Mouse (Mus musculus): ENCODE measurements around the gene Hes5. TPM values are rescaled to one million over a fixed set of nuclear protein-coding genes. Genes with fewer than 3 reads are reported as not detected.

The Hes5 gene
- polyA plus RNA-seq, 1 experiment from 2014 or later, result not detected

- no peaks in the 10 kb centered on the region for H3K36me3 ChIP-seq (ENCODE audit: inconsistent target)
- no peak overlapping the region for H3K4me3 ChIP-seq (ENCODE audit: inconsistent target)
- WGBS (ENCODE audit: missing documents), result 22% methylated on average over 14 of the region's 16 CpGs
- H3K27ac ChIP-seq, result no peak overlapping the region
- H3K79me2 ChIP-seq (ENCODE audit: inconsistent target), result no peaks in the 10 kb centered on the region
Observed at GRCm38 (mm10) chr4:154949589-154949982, 11.1 kb upstream of the Hes5 start.

GRCm38 (mm10) chr4:154952461-154953241 is 8.1 kb upstream of the Hes5 start:
- 10% methylated on average over 26 of the region's 26 CpGs for WGBS (ENCODE audit: missing documents)
- Histone ChIP-seq H3K27ac (no peak overlapping the region), H3K4me3 (ENCODE audit: inconsistent target) (no peak overlapping the region), H3K36me3 (ENCODE audit: inconsistent target) (no peaks in the 10 kb centered on the region), H3K79me2 (ENCODE audit: inconsistent target) (no peaks in the 10 kb centered on the region)

- WGBS (ENCODE audit: missing documents), result 90% methylated on average over 9 of the region's 9 CpGs
- Histone ChIP-seq H3K4me3 (ENCODE audit: inconsistent target) (no peak overlapping the region), H3K79me2 (ENCODE audit: inconsistent target) (no peaks in the 10 kb centered on the region), H3K36me3 (ENCODE audit: inconsistent target) (no peaks in the 10 kb centered on the region), H3K27ac (no peak overlapping the region)
Observed at GRCm38 (mm10) chr4:154956604-154957003, 4.1 kb upstream of the Hes5 start.

- Histone ChIP-seq H3K79me2 (ENCODE audit: inconsistent target) (no peaks in the 10 kb centered on the region), H3K27ac (no peak overlapping the region), H3K4me3 (ENCODE audit: inconsistent target) (no peak overlapping the region), H3K36me3 (ENCODE audit: inconsistent target) (no peaks in the 10 kb centered on the region)
- WGBS (ENCODE audit: missing documents), result 86% methylated on average over 13 of the region's 13 CpGs
Observed at GRCm38 (mm10) chr4:154957289-154957993, 3.3 kb upstream of the Hes5 start.

GRCm38 (mm10) chr4:154958171-154958570 is 2.6 kb upstream of the Hes5 start:
- Histone ChIP-seq H3K4me3 (ENCODE audit: inconsistent target) (no peak overlapping the region), H3K36me3 (ENCODE audit: inconsistent target) (no peaks in the 10 kb centered on the region), H3K27ac (no peak overlapping the region), H3K79me2 (ENCODE audit: inconsistent target) (no peaks in the 10 kb centered on the region)
- 53% methylated on average over 14 of the region's 15 CpGs for WGBS (ENCODE audit: missing documents)

GRCm38 (mm10) chr4:154958621-154959020 is 2.1 kb upstream of the Hes5 start:
- H3K36me3 ChIP-seq (ENCODE audit: inconsistent target), result no peaks in the 10 kb centered on the region
- 74% methylated on average over 8 of the region's 8 CpGs for WGBS (ENCODE audit: missing documents)
- H3K4me3 ChIP-seq (ENCODE audit: inconsistent target), result no peak overlapping the region
- no peak overlapping the region for H3K27ac ChIP-seq
- no peaks in the 10 kb centered on the region for H3K79me2 ChIP-seq (ENCODE audit: inconsistent target)

- no peak overlapping the region for H3K4me3 ChIP-seq (ENCODE audit: inconsistent target)
- peaks cover 7% of the 10 kb centered on the region for H3K79me2 ChIP-seq (ENCODE audit: inconsistent target)
- H3K36me3 ChIP-seq (ENCODE audit: inconsistent target), result no peaks in the 10 kb centered on the region
- WGBS (ENCODE audit: missing documents), result 52% methylated on average over 20 of the region's 20 CpGs
- no peak overlapping the region for H3K27ac ChIP-seq
Observed at GRCm38 (mm10) chr4:154960021-154960689, 568 bp upstream of the Hes5 start.

- no peak overlapping the region for H3K27ac ChIP-seq
- under 1% methylated on average over 43 of the region's 47 CpGs for WGBS (ENCODE audit: missing documents)
Observed at GRCm38 (mm10) chr4:154961226-154961738, 559 bp downstream of the Hes5 start.

GRCm38 (mm10) chr4:154961911-154962310 is 1.2 kb downstream of the Hes5 start:
- Histone ChIP-seq H3K27ac (no peak overlapping the region), H3K36me3 (ENCODE audit: inconsistent target) (no peaks in the 10 kb centered on the region), H3K4me3 (ENCODE audit: inconsistent target) (no peak overlapping the region), H3K79me2 (ENCODE audit: inconsistent target) (peaks cover 25% of the 10 kb centered on the region)
- 20% methylated on average over 13 of the region's 13 CpGs for WGBS (ENCODE audit: missing documents)

More at GRCm38 (mm10) chr4:154961226-154961738, 559 bp downstream of the Hes5 start:
- H3K4me3 ChIP-seq (ENCODE audit: inconsistent target), result no peak overlapping the region
- peaks cover 18% of the 10 kb centered on the region for H3K79me2 ChIP-seq (ENCODE audit: inconsistent target)
- no peaks in the 10 kb centered on the region for H3K36me3 ChIP-seq (ENCODE audit: inconsistent target)

GRCm38 (mm10) chr4:154962683-154963082 is 2.0 kb downstream of the Hes5 start:
- H3K79me2 ChIP-seq (ENCODE audit: inconsistent target), result peaks cover 32% of the 10 kb centered on the region
- H3K4me3 ChIP-seq (ENCODE audit: inconsistent target), result no peak overlapping the region
- H3K36me3 ChIP-seq (ENCODE audit: inconsistent target), result no peaks in the 10 kb centered on the region
- WGBS (ENCODE audit: missing documents), result 90% methylated on average over 7 of the region's 7 CpGs
- no peak overlapping the region for H3K27ac ChIP-seq

- no peaks in the 10 kb centered on the region for H3K36me3 ChIP-seq (ENCODE audit: inconsistent target)
- H3K27ac ChIP-seq, result no peak overlapping the region
- H3K79me2 ChIP-seq (ENCODE audit: inconsistent target), result peaks cover 39% of the 10 kb centered on the region
- WGBS (ENCODE audit: missing documents), result 74% methylated on average over 11 of the region's 11 CpGs
- H3K4me3 ChIP-seq (ENCODE audit: inconsistent target), result peak overlapping the region; percentile 35; the same call in 1 of the 2 replicates
Observed at GRCm38 (mm10) chr4:154963190-154963836, 2.6 kb downstream of the Hes5 start.

GRCm38 (mm10) chr4:154963901-154964580 is 3.3 kb downstream of the Hes5 start, which contains the start of gene Pank4:
Gene Pank4 (plus strand): TSS chr4:154964123.
- H3K79me2 ChIP-seq (ENCODE audit: inconsistent target), result peaks cover 46% of the 10 kb centered on the region
- H3K27ac ChIP-seq, result peak within 1 kb of the TSS; percentile 25; the same call in 1 of the 2 replicates
- peak within 1 kb of the TSS; percentile 58 for H3K4me3 ChIP-seq (ENCODE audit: inconsistent target)
- no peaks in the 10 kb centered on the region for H3K36me3 ChIP-seq (ENCODE audit: inconsistent target)
- WGBS (ENCODE audit: missing documents), result under 1% methylated on average over 64 of the region's 66 CpGs

- H3K27ac ChIP-seq, result no peak overlapping the region
- H3K36me3 ChIP-seq (ENCODE audit: inconsistent target), result peaks cover 6% of the 10 kb centered on the region; the same call in 1 of the 2 replicates
- H3K4me3 ChIP-seq (ENCODE audit: inconsistent target), result peak overlapping the region; percentile 58
- WGBS (ENCODE audit: missing documents), result 2% methylated on average over 32 of the region's 36 CpGs
- H3K79me2 ChIP-seq (ENCODE audit: inconsistent target), result peaks cover 50% of the 10 kb centered on the region
Observed at GRCm38 (mm10) chr4:154964581-154965235, 4.0 kb downstream of the Hes5 start.
